8 mouse cellular contexts compared by ENCODE assay signal in genomic region chr9:87254903-87255695, GRCm38 (mm10). TPM values are rescaled to one million over a fixed set of nuclear protein-coding genes. Genes with fewer than 3 reads are reported as not detected.
DNase-seq lines count a peak whose midpoint lies in the region; ATAC-seq lines count a peak whose summit lies in the region.

Gene Cep162 (minus strand): TSS chr9:87255536.

- H3K36me3 ChIP-seq in hindbrain, embryonic 11.5 days (ENCODE audit: control insufficient read depth, insufficient read depth, low read length): no peaks in the 10 kb centered on the region

- peak within 1 kb of the TSS; percentile 53 for H3K9ac ChIP-seq in hindbrain, embryonic 11.5 days (ENCODE audit: low read depth, low read length)

- peak within 1 kb of the TSS; percentile 66 for H3K4me2 ChIP-seq in hindbrain, embryonic 11.5 days (replicated peaks; ENCODE audit: low read depth, low read length)

- no peaks in the 10 kb centered on the region for H3K4me1 ChIP-seq in hindbrain, embryonic 11.5 days (replicated peaks; ENCODE audit: control insufficient read depth, insufficient read depth, low read length)

- peak; percentile 92 for DNase-seq in Muller cell, postnatal 12 days (ENCODE audit: inconsistent ontology term)
- peak; percentile 89 for DNase-seq in cerebellum, adult 9-11 months
- DNase-seq in frontal cortex, adult 2 months (ENCODE audit: extremely low spot score in 1 of 2, low spot score in 1 of 2): peak; percentile 86 to 88
- DNase-seq in hindbrain, embryonic 11.5 days (ENCODE audit: low spot score): peak; percentile 92
- peak; percentile 85 to 92 for DNase-seq in layer of hippocampus, postnatal 10 days (ENCODE audit: low spot score in 2 of 2)
- DNase-seq in lung, postnatal 10 days: peak; percentile 91
- DNase-seq in ovary, postnatal 36 days (ENCODE audit: low spot score): peak; percentile 86
- peak; percentile 91 for DNase-seq in thymus, postnatal 25 days

- H3K4me3 ChIP-seq in hindbrain, embryonic 11.5 days (ENCODE audit: low read depth, low read length): peak within 1 kb of the TSS; percentile 56

- under 1% methylated on average over 41 of the region's 41 CpGs for WGBS in hindbrain, embryonic 11.5 days

- H3K27me3 ChIP-seq in hindbrain, embryonic 11.5 days (ENCODE audit: control insufficient read depth, insufficient read depth, low read length): no peaks in the 10 kb centered on the region

- H3K27ac ChIP-seq in hindbrain, embryonic 11.5 days (ENCODE audit: low read depth, low read length): peak within 1 kb of the TSS; percentile 84

- H3K9me3 ChIP-seq in hindbrain, embryonic 11.5 days (ENCODE audit: control insufficient read depth, low read length): no peaks in the 10 kb centered on the region

- ATAC-seq in hindbrain, embryonic 11.5 days (ENCODE audit: low FRiP score): peak; percentile 98

RNA-seq across cellular contexts. Expression of gene Cep162, which starts in this region (rescaled TPM):
- polyA plus RNA-seq in frontal cortex, adult 2 months (2012; rRNA removed): 6.1 and 6.2 TPM in 2 replicates
- polyA plus RNA-seq in hindbrain, embryonic 11.5 days (2014; fragmentation: Nextera tagmentation; extraction: Ambion mirVana): 11.0 and 13.7 TPM in 2 replicates
- total RNA-seq in layer of hippocampus, postnatal 10 days (2021): 1 to 10 TPM; 7.8 to 8.8 TPM

Comparison
In these comparisons a context has a peak if more than half of its experiments do, and no peak if none do; other contexts are left out.
1. Peak in every context shown above with its lines: DNase-seq, ATAC-seq, H3K4me3 ChIP-seq and H3K27ac ChIP-seq.